In genomic region chr14:120270031-120270430, GRCm38 (mm10) we compare ENCODE assay signal across 34 mouse cellular contexts. TPM values are rescaled to one million over a fixed set of nuclear protein-coding genes. Genes with fewer than 3 reads are reported as not detected.
DNase-seq lines count a peak whose midpoint lies in the region; ATAC-seq and TF ChIP-seq lines count a peak whose summit lies in the region.
"Had no signal": no experiment of that assay in that cellular context is flagged by ENCODE, and none has a peak within 500 bp of the region (broad histone marks: within the 10 kb centered on the region; RNA-seq: fewer than 3 reads in every experiment).

No protein-coding gene starts in this region.

- no peak overlapping the region for H3K9ac ChIP-seq in kidney, postnatal 0 days (ENCODE audit: low read depth, low read length)
- H3K9ac ChIP-seq: embryonic facial prominence, embryonic 15.5 days; forebrain, embryonic 12.5 days; forebrain, postnatal 0 days; heart, embryonic 12.5 days; hindbrain, embryonic 15.5 days; limb, embryonic 15.5 days; liver, embryonic 13.5 days; neural tube, embryonic 12.5 days; stomach, embryonic 15.5 days had no signal

- no peak overlapping the region for H3K4me2 ChIP-seq in kidney, postnatal 0 days (ENCODE audit: low read length)
- H3K4me2 ChIP-seq: embryonic facial prominence, embryonic 15.5 days; forebrain, embryonic 12.5 days; heart, embryonic 12.5 days; hindbrain, embryonic 15.5 days; limb, embryonic 15.5 days; liver, embryonic 13.5 days; neural tube, embryonic 12.5 days; stomach, embryonic 15.5 days had no signal

- no peak for DNase-seq in kidney, postnatal 0 days (ENCODE audit: low spot score)
- DNase-seq in kidney, postnatal 14 days, result no peak
- DNase-seq in gastrocnemius, adult 2 months, result no peak
- no peak for DNase-seq in left cerebral cortex, postnatal 14 days (ENCODE audit: low spot score in 2 of 2)
- no peak for DNase-seq in MN1 (ENCODE audit: low spot score)
- DNase-seq: adrenal gland, adult 2 months; adrenal gland, postnatal 36 days; B cell, adult 2 months; cerebellum, adult 18-20 months; cerebellum, postnatal 10 days; forebrain, postnatal 0 days; gastrocnemius, postnatal 10 days; kidney, adult 9 months; layer of hippocampus, postnatal 36 days; liver, embryonic 13.5 days; lung, adult 18-20 months; lung, postnatal 4 days; thymus, postnatal 14 days had no signal

- no peaks in the 10 kb centered on the region for H3K9me3 ChIP-seq in kidney, postnatal 0 days (replicated peaks; ENCODE audit: low read length)
- H3K9me3 ChIP-seq: embryonic facial prominence, embryonic 15.5 days; forebrain, embryonic 12.5 days; heart, embryonic 12.5 days; hindbrain, embryonic 10.5 days; hindbrain, embryonic 15.5 days; limb, embryonic 10.5 days; limb, embryonic 15.5 days; liver, embryonic 13.5 days; midbrain, embryonic 10.5 days; neural tube, embryonic 12.5 days; stomach, embryonic 15.5 days had no signal

- no peaks in the 10 kb centered on the region for H3K36me3 ChIP-seq in kidney, postnatal 0 days (ENCODE audit: insufficient read depth, low read length)
- H3K36me3 ChIP-seq: embryonic facial prominence, embryonic 15.5 days; forebrain, embryonic 12.5 days; heart, embryonic 12.5 days; hindbrain, embryonic 10.5 days; hindbrain, embryonic 15.5 days; limb, embryonic 10.5 days; limb, embryonic 15.5 days; liver, embryonic 13.5 days; midbrain, embryonic 10.5 days; neural tube, embryonic 12.5 days; stomach, embryonic 15.5 days had no signal

- H3K27ac ChIP-seq in kidney, postnatal 0 days, result peak overlapping the region; percentile 74; the same call in 1 of the 2 replicates
- H3K27ac ChIP-seq in gastrocnemius, adult 2 months, result no peak overlapping the region
- H3K27ac ChIP-seq: embryonic facial prominence, embryonic 15.5 days; forebrain, embryonic 12.5 days; hindbrain, embryonic 10.5 days; hindbrain, embryonic 15.5 days; limb, embryonic 10.5 days; limb, embryonic 15.5 days; liver, embryonic 13.5 days; midbrain, embryonic 10.5 days; neural tube, embryonic 12.5 days had no signal

- TF ChIP-seq CTCF in kidney, postnatal 0 days (IDR thresholded peaks at IDR 0.05; ENCODE audit: low read depth), result no peak
- TF ChIP-seq CTCF in gastrocnemius, adult 2 months (IDR thresholded peaks at IDR 0.05), result no peak

- 47% methylated on average over 3 of the region's 3 CpGs for WGBS in kidney, postnatal 0 days

- H3K4me1 ChIP-seq in kidney, postnatal 0 days (replicated peaks; ENCODE audit: insufficient read depth, low read length), result peaks cover 8% of the 10 kb centered on the region; the same call in 1 of the 2 replicates

- ATAC-seq in kidney, postnatal 0 days (replicated peaks; ENCODE audit: low FRiP score, low read depth), result no peak
- ATAC-seq in hematopoietic stem cell, adult 5-6 weeks (replicated peaks in 1 of 2; ENCODE audit: insufficient read depth in 1 of 2, low FRiP score in 2 of 2, low TSS enrichment in 1 of 2, low read depth in 1 of 2, poor library complexity in 2 of 2, severe bottlenecking in 2 of 2), result 0 out of 4 replicates have a peak, but pooled peaks have one; percentile 34 to 46
- peak; percentile 53 for ATAC-seq in megakaryocyte, adult 5-6 weeks (ENCODE audit: poor library complexity, severe bottlenecking)
- ATAC-seq: activated CD4-positive, CD25-positive, alpha-beta regulatory T cell, adult 4 months; forebrain, postnatal 0 days; inflammation-experienced regulatory T-cells, adult 6 months; lung, postnatal 0 days had no signal

- no peak overlapping the region for H3K4me3 ChIP-seq in kidney, postnatal 0 days (replicated peaks; ENCODE audit: low read depth, low read length)
- no peak overlapping the region for H3K4me3 ChIP-seq in gastrocnemius, adult 2 months
- H3K4me3 ChIP-seq: embryonic facial prominence, embryonic 15.5 days; forebrain, embryonic 12.5 days; heart, embryonic 12.5 days; hindbrain, embryonic 10.5 days; hindbrain, embryonic 15.5 days; limb, embryonic 10.5 days; limb, embryonic 15.5 days; liver, embryonic 13.5 days; midbrain, embryonic 10.5 days; myocyte; neural tube, embryonic 12.5 days; stomach, embryonic 15.5 days had no signal

- intact Hi-C loops in gastrocnemius, adult 2 months (cut with DNase I), result no loop called here
- intact Hi-C loops in left cerebral cortex, postnatal 14 days (cut with DNase I), result no loop called here

- H3K27me3 ChIP-seq in kidney, postnatal 0 days (ENCODE audit: insufficient read depth, low read length), result no peaks in the 10 kb centered on the region
- H3K27me3 ChIP-seq: embryonic facial prominence, embryonic 15.5 days; forebrain, embryonic 12.5 days; heart, embryonic 12.5 days; hindbrain, embryonic 15.5 days; limb, embryonic 15.5 days; liver, embryonic 13.5 days; neural tube, embryonic 12.5 days; stomach, embryonic 15.5 days had no signal

RNA-seq across cellular contexts. Expression of gene Mbnl2, which starts 5.4 kb away (rescaled TPM):
- polyA plus RNA-seq in kidney, postnatal 0 days (2015; fragmentation: Nextera tagmentation; extraction: Ambion mirVana), result 119 and 122 TPM in 2 replicates
- total RNA-seq in hematopoietic stem cell, adult 5-6 weeks (2017), result 78.6 and 111 TPM in 2 replicates
- total RNA-seq in megakaryocyte, adult 5-6 weeks (2015), result 113 and 132 TPM in 2 replicates
- 94.7 and 111 TPM in 2 replicates for total RNA-seq in megakaryocyte, adult 5-6 weeks (2017)
- total RNA-seq in gastrocnemius, adult 2 months (2021), result 100 to 1,000 TPM; 282 to 352 TPM
- total RNA-seq in left cerebral cortex, postnatal 14 days (2021), result 100 to 1,000 TPM; 192 to 202 TPM
